Mouse (Mus musculus): ENCODE results near the gene Gpr108. TPM values are rescaled to one million over a fixed set of nuclear protein-coding genes. Genes with fewer than 3 reads are reported as not detected.

The Gpr108 gene
- polyA plus RNA-seq, 1 experiment from 2014 or later, result 13.7 TPM

- no peak overlapping the region for H3K4me3 ChIP-seq (replicated peaks)
- H3K27ac ChIP-seq, result no peak overlapping the region
- no peak overlapping the region for H3K9ac ChIP-seq
- no peak for ATAC-seq (ENCODE audit: low read depth)
- no peaks in the 10 kb centered on the region for H3K36me3 ChIP-seq
- H3K27me3 ChIP-seq, result peaks cover 43% of the 10 kb centered on the region
- no peak for DNase-seq
- WGBS (ENCODE audit: insufficient replicate concordance), result 65% methylated on average over 9 of the region's 9 CpGs
- no peak overlapping the region for H3K4me2 ChIP-seq
- peaks cover 17% of the 10 kb centered on the region for H3K4me1 ChIP-seq (replicated peaks)
- H3K9me3 ChIP-seq (replicated peaks), result no peaks in the 10 kb centered on the region
These were observed 23.1 kb upstream of the Gpr108 start for GRCm38 (mm10) chr17:57271301-57271700.

GRCm38 (mm10) chr17:57267556-57268126 lies 19.4 kb upstream of the Gpr108 start:
- DNase-seq (no peak), ATAC-seq (ENCODE audit: low read depth) (no peak)
- no peak overlapping the region for H3K27ac ChIP-seq
- H3K4me2 ChIP-seq, result no peak overlapping the region
- H3K9me3 ChIP-seq (replicated peaks), result no peaks in the 10 kb centered on the region
- H3K27me3 ChIP-seq, result peaks cover 7% of the 10 kb centered on the region; the same call in 1 of the 2 replicates
- 67% methylated on average over 6 of the region's 6 CpGs for WGBS (ENCODE audit: insufficient replicate concordance)
- no peak overlapping the region for H3K4me3 ChIP-seq (replicated peaks)
- H3K36me3 ChIP-seq, result peaks cover 5% of the 10 kb centered on the region
- H3K9ac ChIP-seq, result no peak overlapping the region
- peaks cover 18% of the 10 kb centered on the region for H3K4me1 ChIP-seq (replicated peaks)

- peak; percentile 86 for ATAC-seq (ENCODE audit: low read depth)
- Histone ChIP-seq H3K27ac (no peak overlapping the region; the same call in 1 of the 2 replicates), H3K36me3 (peaks cover 19% of the 10 kb centered on the region), H3K4me3 (replicated peaks) (peak overlapping the region; percentile 3; the same call in 1 of the 2 replicates), H3K4me1 (replicated peaks) (peaks cover 24% of the 10 kb centered on the region), H3K9ac (no peak overlapping the region), H3K4me2 (peak overlapping the region; percentile 36), H3K9me3 (replicated peaks) (no peaks in the 10 kb centered on the region), H3K27me3 (no peaks in the 10 kb centered on the region)
- DNase-seq, result peak; percentile 67
- WGBS (ENCODE audit: insufficient replicate concordance), result 27% methylated on average over 22 of the region's 22 CpGs
These were observed 17.0 kb upstream of the Gpr108 start for GRCm38 (mm10) chr17:57264972-57265945.

GRCm38 (mm10) chr17:57264164-57264563 lies 15.9 kb upstream of the Gpr108 start:
- Histone ChIP-seq H3K4me2 (no peak overlapping the region), H3K4me1 (replicated peaks) (peaks cover 24% of the 10 kb centered on the region), H3K9ac (no peak overlapping the region), H3K4me3 (replicated peaks) (no peak overlapping the region), H3K36me3 (peaks cover 22% of the 10 kb centered on the region), H3K27ac (no peak overlapping the region), H3K27me3 (no peaks in the 10 kb centered on the region), H3K9me3 (replicated peaks) (no peaks in the 10 kb centered on the region)
- WGBS (ENCODE audit: insufficient replicate concordance), result 35% methylated on average over 2 of the region's 2 CpGs
- ATAC-seq (ENCODE audit: low read depth) (no peak), DNase-seq (no peak)

GRCm38 (mm10) chr17:57262901-57263550 lies 14.8 kb upstream of the Gpr108 start:
- no peaks in the 10 kb centered on the region for H3K9me3 ChIP-seq (replicated peaks)
- H3K4me2 ChIP-seq, result no peak overlapping the region
- no peak overlapping the region for H3K9ac ChIP-seq
- no peak overlapping the region for H3K27ac ChIP-seq
- H3K4me1 ChIP-seq (replicated peaks), result peaks cover 24% of the 10 kb centered on the region
- ATAC-seq (ENCODE audit: low read depth) (no peak), DNase-seq (no peak)
- H3K4me3 ChIP-seq (replicated peaks), result no peak overlapping the region
- H3K27me3 ChIP-seq, result no peaks in the 10 kb centered on the region
- H3K36me3 ChIP-seq, result peaks cover 28% of the 10 kb centered on the region
- 71% methylated on average over 17 of the region's 17 CpGs for WGBS (ENCODE audit: insufficient replicate concordance)

- ATAC-seq (ENCODE audit: low read depth) (0 out of 2 replicates have a peak, but pooled peaks have one; percentile 10), DNase-seq (no peak)
- Histone ChIP-seq H3K27ac (no peak overlapping the region), H3K4me2 (no peak overlapping the region), H3K4me1 (replicated peaks) (peaks cover 24% of the 10 kb centered on the region), H3K9ac (no peak overlapping the region), H3K27me3 (no peaks in the 10 kb centered on the region), H3K9me3 (replicated peaks) (no peaks in the 10 kb centered on the region), H3K4me3 (replicated peaks) (no peak overlapping the region), H3K36me3 (peaks cover 38% of the 10 kb centered on the region)
- 14% methylated on average over 1 of the region's 1 CpGs for WGBS (ENCODE audit: insufficient replicate concordance)
These were observed 13.6 kb upstream of the Gpr108 start for GRCm38 (mm10) chr17:57261796-57262195.

- H3K36me3 ChIP-seq, result peaks cover 39% of the 10 kb centered on the region
- no peaks in the 10 kb centered on the region for H3K9me3 ChIP-seq (replicated peaks)
- H3K9ac ChIP-seq, result no peak overlapping the region
- DNase-seq, result no peak
- WGBS (ENCODE audit: insufficient replicate concordance), result 82% methylated on average over 4 of the region's 4 CpGs
- H3K4me2 ChIP-seq, result no peak overlapping the region
- H3K4me1 ChIP-seq (replicated peaks), result peaks cover 24% of the 10 kb centered on the region
- ATAC-seq (ENCODE audit: low read depth), result no peak
- no peak overlapping the region for H3K4me3 ChIP-seq (replicated peaks)
- no peak overlapping the region for H3K27ac ChIP-seq
- no peaks in the 10 kb centered on the region for H3K27me3 ChIP-seq
These were observed 13.0 kb upstream of the Gpr108 start for GRCm38 (mm10) chr17:57261286-57261685.

GRCm38 (mm10) chr17:57260351-57260750 lies 12.1 kb upstream of the Gpr108 start:
- Histone ChIP-seq H3K9ac (no peak overlapping the region), H3K27ac (no peak overlapping the region), H3K4me1 (replicated peaks) (peaks cover 20% of the 10 kb centered on the region), H3K36me3 (peaks cover 42% of the 10 kb centered on the region), H3K4me2 (no peak overlapping the region), H3K27me3 (no peaks in the 10 kb centered on the region), H3K4me3 (replicated peaks) (no peak overlapping the region), H3K9me3 (replicated peaks) (no peaks in the 10 kb centered on the region)
- ATAC-seq (ENCODE audit: low read depth) (no peak), DNase-seq (no peak)
- WGBS (ENCODE audit: insufficient replicate concordance), result 80% methylated on average over 9 of the region's 9 CpGs

GRCm38 (mm10) chr17:57259742-57260141 lies 11.5 kb upstream of the Gpr108 start:
- H3K4me3 ChIP-seq (replicated peaks), result no peak overlapping the region
- H3K9ac ChIP-seq, result no peak overlapping the region
- ATAC-seq (ENCODE audit: low read depth), result no peak
- H3K9me3 ChIP-seq (replicated peaks), result no peaks in the 10 kb centered on the region
- no peak for DNase-seq
- peaks cover 13% of the 10 kb centered on the region for H3K4me1 ChIP-seq (replicated peaks)
- peaks cover 47% of the 10 kb centered on the region for H3K36me3 ChIP-seq
- H3K27me3 ChIP-seq, result no peaks in the 10 kb centered on the region
- WGBS (ENCODE audit: insufficient replicate concordance), result 77% methylated on average over 8 of the region's 8 CpGs
- H3K27ac ChIP-seq, result no peak overlapping the region
- no peak overlapping the region for H3K4me2 ChIP-seq

- Histone ChIP-seq H3K27ac (no peak overlapping the region), H3K4me1 (replicated peaks) (peaks cover 5% of the 10 kb centered on the region; the same call in 1 of the 2 replicates), H3K36me3 (peaks cover 57% of the 10 kb centered on the region), H3K4me3 (replicated peaks) (no peak overlapping the region), H3K9me3 (replicated peaks) (no peaks in the 10 kb centered on the region), H3K27me3 (no peaks in the 10 kb centered on the region), H3K4me2 (no peak overlapping the region), H3K9ac (no peak overlapping the region)
- ATAC-seq (ENCODE audit: low read depth) (no peak), DNase-seq (no peak)
- WGBS (ENCODE audit: insufficient replicate concordance), result 67% methylated on average over 3 of the region's 3 CpGs
These were observed 9.9 kb upstream of the Gpr108 start for GRCm38 (mm10) chr17:57258191-57258590.

GRCm38 (mm10) chr17:57256921-57257485 lies 8.8 kb upstream of the Gpr108 start:
- Histone ChIP-seq H3K9ac (no peak overlapping the region), H3K27me3 (no peaks in the 10 kb centered on the region), H3K4me1 (replicated peaks) (peaks cover 5% of the 10 kb centered on the region; the same call in 1 of the 2 replicates), H3K4me2 (no peak overlapping the region), H3K9me3 (replicated peaks) (no peaks in the 10 kb centered on the region), H3K36me3 (peaks cover 52% of the 10 kb centered on the region), H3K4me3 (replicated peaks) (no peak overlapping the region), H3K27ac (no peak overlapping the region)
- ATAC-seq (ENCODE audit: low read depth), result no peak
- DNase-seq, result no peak
- 86% methylated on average over 22 of the region's 22 CpGs for WGBS (ENCODE audit: insufficient replicate concordance)

All from liver, embryonic 13.5 days (tissue).